Mouse (Mus musculus) embryonic fibroblast, embryonic 13.5 days (primary cell): ENCODE measurements around the gene Gm5725. TPM values are rescaled to one million over a fixed set of nuclear protein-coding genes. Genes with fewer than 3 reads are reported as not detected.
"Not testable (repeated sequence)": the region's sequence is repeated elsewhere in the genome, so short reads cannot be mapped to it uniquely, and the experiment has no call there.

ENCODE experiments used
- H3K27ac ChIP-seq: 2 replicates; pipeline ENCODE4 v1.5.1; 2012; ENCODE audit warnings: low read length, control low read depth, inconsistent platforms; ENCODE audit not compliant: insufficient read depth
- H3K4me1 ChIP-seq: 2 replicates; pipeline ENCODE4 v1.6.1; 2011; ENCODE audit warnings: low read length; ENCODE audit not compliant: control insufficient read depth, insufficient read depth
- H3K4me3 ChIP-seq: 2 replicates; pipeline ENCODE4 v1.5.1; 2011; ENCODE audit warnings: mild to moderate bottlenecking, control low read depth, low read length; ENCODE audit not compliant: insufficient read depth
- polyA plus RNA-seq: library from polyadenylated mRNA; stranded (reverse); fragments of >200 nt; gene quantifications from 2 replicates; pipeline ENCODE4 v1.2.4, GENCODE M21; 2011; ENCODE audit warnings: low read depth; ENCODE audit not compliant: missing spikeins, insufficient read length

Gm5725 gene
- not detected in 2 replicates for polyA plus RNA-seq

- not testable (repeated sequence) for H3K4me1 ChIP-seq, H3K27ac ChIP-seq, H3K4me3 ChIP-seq
Measured at GRCm38 (mm10) chr7:21844167-21844566, at the start of gene Gm5725. TSS of gene Gm5725 (minus strand) at chr7:21844267.

DNA sequence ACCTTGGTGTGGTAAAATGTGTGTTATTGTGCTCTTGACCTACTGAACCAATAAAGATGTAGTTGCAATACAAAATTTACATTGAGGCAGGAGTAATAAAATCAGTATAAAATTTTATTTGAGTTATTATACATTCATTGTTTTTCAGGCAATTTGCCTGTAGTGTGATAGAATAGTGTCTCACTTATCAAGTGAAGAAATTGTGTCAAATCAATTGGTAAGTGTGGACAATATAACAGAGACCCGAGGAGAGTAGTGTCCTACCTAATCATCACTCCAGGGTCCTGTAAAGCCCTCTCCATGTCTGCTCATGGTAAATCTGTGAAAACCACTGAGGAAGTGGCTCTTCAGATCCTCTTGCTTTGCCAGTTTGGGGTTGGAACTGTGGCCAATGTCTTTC, 12.0 kb downstream of the Gm5725 start, which contains the start of gene Vmn1r135:
Gene Vmn1r135 (plus strand): TSS at position 301 of the 400 bp plus-strand sequence.
- not testable (repeated sequence) for H3K4me1 ChIP-seq, H3K27ac ChIP-seq, H3K4me3 ChIP-seq

DNA sequence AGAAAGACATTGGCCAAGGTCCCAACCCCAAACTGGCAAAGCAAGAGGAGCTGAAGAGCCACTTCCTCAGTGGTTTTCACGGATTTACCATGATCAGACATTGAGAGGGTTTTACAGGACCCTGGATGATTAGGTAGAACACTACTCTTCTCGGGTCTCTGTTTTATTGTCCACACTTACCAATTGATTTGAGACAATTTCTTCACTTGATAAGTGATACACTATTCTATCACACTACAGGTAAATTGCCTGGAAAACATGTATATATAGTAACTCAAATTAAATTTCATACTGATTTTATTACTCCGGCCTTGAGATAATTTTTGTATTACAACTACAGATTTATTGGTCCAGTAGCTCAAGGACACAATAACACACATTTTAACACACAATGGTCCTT, 47.4 kb downstream of the Gm5725 start, which contains the start of gene Gm4177:
Gene Gm4177 (minus strand): TSS at position 101 of the 400 bp plus-strand sequence.
- not testable (repeated sequence) for H3K27ac ChIP-seq, H3K4me3 ChIP-seq, H3K4me1 ChIP-seq

Other genes starting within 250 kb of the Gm5725 start
- gene Vmn1r132, start 230.2 kb downstream of the Gm5725 start, polyA plus RNA-seq = not detected in 2 replicates
- not detected in 2 replicates for gene Gm4175, start 82.8 kb downstream of the Gm5725 start, polyA plus RNA-seq
- gene Gm4177, start 47.5 kb downstream of the Gm5725 start, polyA plus RNA-seq = not detected in 2 replicates
- not detected in 2 replicates for gene Vmn1r135, start 11.9 kb downstream of the Gm5725 start, polyA plus RNA-seq
- not detected in 2 replicates for gene Gm5891, start 77.0 kb upstream of the Gm5725 start, polyA plus RNA-seq
- gene Vmn1r137, start 150.3 kb upstream of the Gm5725 start, polyA plus RNA-seq = not detected in 2 replicates
- not detected in 2 replicates for gene Vmn1r138, start 184.6 kb upstream of the Gm5725 start, polyA plus RNA-seq
- not detected in 2 replicates for gene Gm6176, start 212.0 kb upstream of the Gm5725 start, polyA plus RNA-seq
- gene Vmn1r139, start 224.8 kb upstream of the Gm5725 start, polyA plus RNA-seq = not detected in 2 replicates